Mouse (Mus musculus): Measurements from ENCODE around the gene Psd4. TPM values are rescaled to one million over a fixed set of nuclear protein-coding genes. Genes with fewer than 3 reads are reported as not detected.

The Psd4 gene
- total RNA-seq, 1 experiment from 2014 or later = 2.5 TPM

- DNase-seq = no peak
Observed at GRCm38 (mm10) chr2:24386158-24386963, 19.0 kb downstream of the Psd4 start.

DNA sequence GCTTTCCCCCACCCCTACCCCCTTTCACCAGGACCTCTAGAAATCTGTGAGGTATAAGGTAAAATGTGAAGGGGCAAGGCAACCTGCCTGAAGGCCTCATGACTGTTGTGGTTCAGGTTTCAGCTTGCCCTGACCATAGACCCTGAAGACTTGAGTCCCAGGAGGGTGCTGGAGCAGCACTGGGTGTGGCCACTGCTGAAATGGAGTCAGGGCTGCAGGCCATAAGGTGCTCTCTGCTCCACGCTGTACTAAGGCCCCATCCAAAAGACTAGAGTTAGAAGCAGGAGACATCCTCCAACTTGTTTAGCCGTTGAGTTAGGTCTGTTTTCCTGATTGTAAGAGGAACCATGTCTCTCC, 19.6 kb downstream of the Psd4 start:
- DNase-seq = no peak

DNA sequence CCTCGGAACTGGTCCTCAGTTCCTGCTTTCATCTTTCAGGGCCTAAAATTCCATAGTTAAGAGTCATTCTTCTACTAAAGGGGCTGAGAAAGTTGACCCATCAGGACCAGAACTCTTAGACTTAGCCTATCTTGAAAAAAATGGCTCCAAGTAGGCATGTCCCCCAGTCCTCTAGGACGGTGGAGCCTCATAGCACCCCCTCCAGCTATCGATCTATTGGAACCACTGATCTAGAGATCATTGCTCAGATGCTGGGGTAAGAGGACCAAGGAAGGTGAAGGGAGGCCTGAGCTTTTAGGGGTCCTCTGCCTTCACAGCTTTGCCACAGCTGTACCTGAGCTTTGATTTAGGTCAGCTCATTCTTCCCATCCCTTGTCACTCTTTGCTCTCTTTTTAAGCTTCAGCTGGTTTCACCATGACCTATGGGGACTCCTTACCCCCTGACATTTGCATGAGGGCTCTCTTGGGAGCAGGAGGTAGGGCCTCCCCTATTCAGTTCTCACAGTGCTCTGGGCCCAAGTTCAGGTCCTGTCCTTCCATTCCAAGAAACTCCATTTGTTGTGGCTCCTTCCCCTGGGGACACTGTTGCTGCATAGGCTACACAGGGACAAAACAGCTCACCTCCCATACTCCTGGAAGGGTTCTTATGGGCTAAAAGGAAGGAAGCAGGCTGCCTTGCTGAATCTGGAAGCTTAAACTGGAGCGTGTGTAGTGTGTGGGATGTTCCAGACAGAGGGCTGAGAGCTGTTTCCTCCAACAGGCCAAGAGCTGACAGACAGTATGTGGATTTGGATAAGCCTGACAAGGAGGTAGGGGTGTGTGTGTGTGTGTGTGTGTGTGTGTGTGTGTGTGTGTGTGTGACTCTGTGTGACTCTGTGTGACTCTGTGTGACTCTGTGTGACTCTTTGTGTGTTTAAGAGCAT, 20.2 kb downstream of the Psd4 start:
- DNase-seq = no peak

DNA sequence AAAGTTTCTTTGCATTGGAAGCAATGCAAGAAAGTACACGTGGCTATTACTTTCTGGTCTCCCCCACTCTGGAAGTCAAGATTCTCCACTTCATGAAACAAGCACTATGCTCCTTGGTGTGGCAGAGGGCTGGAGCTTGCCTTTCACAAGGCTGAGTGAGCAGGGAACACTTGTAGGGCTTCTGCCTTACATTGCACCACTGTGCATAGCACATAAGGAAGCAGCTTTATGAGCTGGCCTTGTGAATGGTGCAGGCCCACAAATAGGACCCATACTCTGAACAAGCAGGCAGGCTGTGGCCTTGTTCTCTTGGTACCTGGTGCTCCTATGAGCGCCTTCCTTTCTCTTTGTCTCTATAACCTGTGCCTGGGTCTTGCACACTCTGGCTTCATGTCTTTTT, 25.9 kb downstream of the Psd4 start:
- DNase-seq = no peak

DNA sequence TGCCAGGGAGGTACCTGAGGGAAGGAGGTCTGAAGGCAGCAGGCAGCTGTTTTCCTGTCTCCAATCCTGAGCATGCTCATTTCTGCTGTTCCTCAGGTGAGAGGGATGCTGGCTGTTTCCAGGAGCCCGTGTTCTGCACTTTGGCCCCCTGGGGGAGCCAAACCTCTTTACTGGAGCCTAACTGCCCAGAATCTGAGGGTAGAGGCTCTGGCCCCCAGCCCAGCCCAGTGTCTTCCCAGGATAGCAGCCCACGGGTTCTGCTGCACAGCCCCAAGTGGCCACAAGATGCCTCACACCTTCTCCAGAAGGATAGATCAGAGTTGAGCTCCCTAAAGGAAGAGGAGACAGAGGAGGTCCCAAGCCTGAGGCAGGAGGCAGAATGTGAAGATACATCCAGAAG, 29.7 kb downstream of the Psd4 start:
- DNase-seq = no peak

DNA sequence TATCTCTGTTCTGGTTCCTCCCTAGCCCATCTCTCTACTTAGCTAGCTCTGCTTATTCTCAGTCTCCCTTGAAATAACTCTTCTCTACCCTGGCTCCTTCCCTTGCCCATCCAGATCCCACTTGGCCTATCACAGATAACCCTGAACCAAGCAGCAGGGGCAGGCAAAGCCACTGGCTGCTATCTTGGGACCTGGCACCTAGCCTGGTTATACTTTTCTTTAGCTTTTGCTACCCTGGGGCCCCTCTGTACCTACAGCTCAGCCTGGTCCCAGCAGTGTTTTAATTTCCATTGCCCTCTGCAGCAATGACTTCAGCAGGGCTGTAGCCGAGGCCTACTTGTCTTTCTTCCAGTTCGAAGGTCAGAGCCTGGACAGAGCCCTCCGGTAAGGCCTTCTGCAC, 33.3 kb downstream of the Psd4 start:
- DNase-seq = no peak

GRCm38 (mm10) chr2:24405345-24406012, 38.1 kb downstream of the Psd4 start:
- peak; percentile 75 for DNase-seq

GRCm38 (mm10) chr2:24407701-24408485, 40.5 kb downstream of the Psd4 start:
- DNase-seq = no peak

DNA sequence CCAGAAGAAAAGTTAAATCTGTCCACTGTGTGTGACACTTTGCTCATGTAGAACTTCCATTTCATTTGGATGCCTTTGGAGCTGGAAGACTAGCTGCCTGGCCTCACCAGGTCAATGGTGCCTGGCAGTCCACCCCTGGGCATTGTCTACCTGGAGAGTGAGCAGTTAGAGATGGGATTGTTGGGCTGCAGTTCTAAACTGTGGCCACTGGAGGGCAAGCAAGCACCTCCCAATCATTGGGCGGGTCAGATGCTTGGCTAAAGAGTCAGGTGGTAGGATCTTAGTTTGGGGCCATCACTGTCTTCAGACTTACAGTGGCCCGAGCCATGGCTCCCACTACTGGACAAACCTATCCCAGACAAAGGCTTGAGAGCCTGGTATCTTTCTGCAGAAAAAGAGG, 41.8 kb downstream of the Psd4 start:
- peak; percentile 68 for DNase-seq

- DNase-seq = no peak
Observed at GRCm38 (mm10) chr2:24413172-24413571, 45.8 kb downstream of the Psd4 start.

GRCm38 (mm10) chr2:24413677-24414076, 46.3 kb downstream of the Psd4 start:
- no peak for DNase-seq

- no peak for DNase-seq
Observed at GRCm38 (mm10) chr2:24416668-24417067, 49.3 kb downstream of the Psd4 start.

- DNase-seq = no peak
Observed at GRCm38 (mm10) chr2:24417106-24417505, 49.7 kb downstream of the Psd4 start.

GRCm38 (mm10) chr2:24417564-24417963, 50.2 kb downstream of the Psd4 start:
- no peak for DNase-seq

GRCm38 (mm10) chr2:24421211-24421863, 54.0 kb downstream of the Psd4 start:
- DNase-seq = no peak

GRCm38 (mm10) chr2:24422815-24423214, 55.4 kb downstream of the Psd4 start:
- no peak for DNase-seq

GRCm38 (mm10) chr2:24425630-24426029, 58.2 kb downstream of the Psd4 start:
- no peak for DNase-seq

DNA sequence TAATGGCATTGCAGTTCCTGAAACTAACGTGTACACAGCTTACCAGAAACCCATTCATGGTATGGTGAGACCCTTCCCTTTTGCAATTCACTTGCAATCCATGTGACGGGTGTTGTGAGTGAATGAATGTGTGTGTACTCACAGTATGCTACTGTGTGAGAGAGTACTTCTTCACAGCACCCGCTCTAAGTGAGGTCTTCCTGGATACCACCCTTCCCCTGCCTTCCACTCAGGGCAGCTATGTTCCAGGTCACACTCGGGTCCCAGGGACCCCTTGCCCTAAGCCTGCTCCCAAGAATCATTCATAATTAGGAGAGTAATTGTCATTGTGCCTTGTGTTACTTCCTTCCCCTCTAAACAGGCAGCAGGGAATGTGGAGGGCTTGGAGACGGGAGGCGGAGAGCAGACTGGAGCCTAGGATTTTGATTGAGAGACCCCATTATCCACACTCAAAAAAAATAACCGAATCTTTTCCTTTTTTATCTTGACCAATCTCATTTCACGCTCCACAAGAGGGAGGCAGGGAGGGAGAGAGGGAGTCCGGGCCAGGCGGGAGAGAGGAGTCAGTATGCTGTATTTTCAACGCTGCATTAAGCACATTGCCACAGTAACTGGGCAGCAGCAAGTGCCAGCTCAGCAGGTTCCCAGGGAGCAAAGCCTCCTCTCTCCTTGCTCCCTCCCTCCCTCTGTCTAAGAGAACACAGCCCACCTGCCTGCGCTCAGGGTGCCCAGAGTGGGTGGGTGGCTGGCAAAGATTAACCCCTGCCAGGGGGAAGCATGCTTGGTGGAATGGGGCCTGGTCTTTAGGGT, 60.7 kb downstream of the Psd4 start:
- no peak for DNase-seq

GRCm38 (mm10) chr2:24429806-24430205, 62.4 kb downstream of the Psd4 start:
- no peak for DNase-seq

- no peak for DNase-seq
Observed at GRCm38 (mm10) chr2:24434670-24435069, 67.3 kb downstream of the Psd4 start.

- DNase-seq = no peak
Observed at GRCm38 (mm10) chr2:24435699-24436098, 68.3 kb downstream of the Psd4 start.

All from adrenal gland, postnatal 25 days (tissue).